Mouse (Mus musculus) kidney, embryonic 14.5 days (tissue): Measurements from ENCODE around the gene Ift46. TPM values are rescaled to one million over a fixed set of nuclear protein-coding genes. Genes with fewer than 3 reads are reported as not detected.
A peak's percentile ranks its signal among the peaks of the same experiment; 100 is the strongest.

Source experiments
- ATAC-seq: fragments of 200-750 bp; cut with Nextera tagmentation; 2 replicates; pipeline ENCODE4 v1.8.0; 2017; ENCODE audit warnings: moderate number of reproducible peaks, mild to moderate bottlenecking, moderate TSS enrichment, moderate library complexity; ENCODE audit not compliant: low FRiP score, low TSS enrichment
- H3K27ac ChIP-seq: fragments of 300-500 bp; sonication (generic); 2 replicates; pipeline ENCODE4 v1.5.1; 2014; ENCODE audit warnings: low read depth, mild to moderate bottlenecking, low read length, moderate library complexity, mixed read lengths
- H3K27me3 ChIP-seq: fragments of 300-500 bp; sonication (generic); 2 replicates; pipeline ENCODE4 v1.6.1; 2014; ENCODE audit warnings: mild to moderate bottlenecking, low read length; ENCODE audit not compliant: control insufficient read depth, insufficient read depth
- H3K36me3 ChIP-seq: fragments of 300-500 bp; sonication (generic); 2 replicates; pipeline ENCODE4 v1.6.1; 2014; ENCODE audit warnings: low read length, mixed read lengths; ENCODE audit not compliant: control insufficient read depth, insufficient read depth
- H3K4me1 ChIP-seq: fragments of 300-500 bp; sonication (generic); 2 replicates; pipeline ENCODE4 v1.6.1; 2014; ENCODE audit warnings: low read length, mixed read lengths; ENCODE audit not compliant: control insufficient read depth, insufficient read depth
- H3K4me2 ChIP-seq: fragments of 300-500 bp; sonication (generic); replicated peaks from 2 replicates; pipeline ENCODE4 v1.6.1; 2014; ENCODE audit warnings: low read depth, mild to moderate bottlenecking, low read length
- H3K4me3 ChIP-seq: fragments of 300-500 bp; sonication (generic); 2 replicates; pipeline ENCODE4 v1.5.1; 2014; ENCODE audit warnings: mild to moderate bottlenecking, low read length
- H3K9ac ChIP-seq: fragments of 300-500 bp; sonication (generic); 2 replicates; pipeline ENCODE4 v1.6.1; 2014; ENCODE audit warnings: low read depth, mild to moderate bottlenecking, low read length, moderate library complexity
- H3K9me3 ChIP-seq: fragments of 300-500 bp; sonication (generic); 2 replicates; pipeline ENCODE4 v1.6.1; 2016; ENCODE audit warnings: low read length; ENCODE audit not compliant: control insufficient read depth
- WGBS: fragments of 180-500 bp; shearing (Covaris S2); extraction: QIAGEN DNeasy Blood & Tissue Kit; methylation state at CpG from one replicate; pipeline ENCODE4 v1.1.7; 2014; 5-methylcytosine and 5-hydroxymethylcytosine counted together
- polyA plus RNA-seq: library from polyadenylated mRNA; unstranded; fragments of >200 nt; fragmentation: Nextera tagmentation; extraction: Ambion mirVana; gene quantifications from 2 replicates; pipeline ENCODE4 v1.2.1, GENCODE M21; 2014

The Ift46 gene
- polyA plus RNA-seq, 1 experiment from 2014 or later: 122 TPM

GRCm38 (mm10) chr9:44733671-44734523 is 33.8 kb upstream of the Ift46 start:
- Histone ChIP-seq H3K4me3 (peak overlapping the region; percentile 64), H3K27ac (peak overlapping the region; percentile 82), H3K9me3 (no peaks in the 10 kb centered on the region), H3K36me3 (no peaks in the 10 kb centered on the region), H3K9ac (peak overlapping the region; percentile 67), H3K27me3 (no peaks in the 10 kb centered on the region), H3K4me1 (peaks cover 21% of the 10 kb centered on the region; the same call in 1 of the 2 replicates), H3K4me2 (peak overlapping the region; percentile 97)
- peak; percentile 22; the same call in 1 of the 2 replicates for ATAC-seq
- 1% methylated on average over 78 of the region's 79 CpGs for WGBS

GRCm38 (mm10) chr9:44734524-44735494 is 32.9 kb upstream of the Ift46 start, which contains the start of gene Phldb1:
TSS of gene Phldb1 (minus strand) at chr9:44735198.
- H3K36me3 ChIP-seq: no peaks in the 10 kb centered on the region
- WGBS: 2% methylated on average over 46 of the region's 47 CpGs
- peaks cover 21% of the 10 kb centered on the region; the same call in 1 of the 2 replicates for H3K4me1 ChIP-seq

GRCm38 (mm10) chr9:44735886-44736285 is 31.8 kb upstream of the Ift46 start:
- no peak overlapping the region for H3K9ac ChIP-seq
- no peak for ATAC-seq
- H3K27me3 ChIP-seq: no peaks in the 10 kb centered on the region
- 73% methylated on average over 6 of the region's 6 CpGs for WGBS
- no peaks in the 10 kb centered on the region for H3K36me3 ChIP-seq
- no peak overlapping the region for H3K4me3 ChIP-seq
- H3K4me1 ChIP-seq: peaks cover 21% of the 10 kb centered on the region; the same call in 1 of the 2 replicates
- H3K9me3 ChIP-seq: 0 out of 2 replicates have a peak, but pooled peaks cover 2% of the 10 kb centered on the region
- H3K27ac ChIP-seq: peak overlapping the region; percentile 82
- no peak overlapping the region for H3K4me2 ChIP-seq

More at GRCm38 (mm10) chr9:44734524-44735494, 32.9 kb upstream of the Ift46 start, which contains the start of gene Phldb1:
- peak; percentile 83 for ATAC-seq
- peak within 1 kb of the TSS; percentile 64 for H3K4me3 ChIP-seq
- H3K27ac ChIP-seq: peak within 1 kb of the TSS; percentile 82
- peak within 1 kb of the TSS; percentile 97 for H3K4me2 ChIP-seq
- no peaks in the 10 kb centered on the region for H3K27me3 ChIP-seq
- 0 out of 2 replicates have a peak, but pooled peaks cover 2% of the 10 kb centered on the region for H3K9me3 ChIP-seq
- peak within 1 kb of the TSS; percentile 67 for H3K9ac ChIP-seq

- no peaks in the 10 kb centered on the region for H3K36me3 ChIP-seq
- peaks cover 21% of the 10 kb centered on the region; the same call in 1 of the 2 replicates for H3K4me1 ChIP-seq
- 59% methylated on average over 2 of the region's 2 CpGs for WGBS
- no peaks in the 10 kb centered on the region for H3K27me3 ChIP-seq
- H3K4me2 ChIP-seq: no peak overlapping the region
- no peak for ATAC-seq
- H3K4me3 ChIP-seq: no peak overlapping the region
- peak overlapping the region; percentile 82; the same call in 1 of the 2 replicates for H3K27ac ChIP-seq
- H3K9ac ChIP-seq: no peak overlapping the region
- H3K9me3 ChIP-seq: 0 out of 2 replicates have a peak, but pooled peaks cover 2% of the 10 kb centered on the region
Observed at GRCm38 (mm10) chr9:44736301-44736700, 31.4 kb upstream of the Ift46 start.

- Histone ChIP-seq H3K9me3 (0 out of 2 replicates have a peak, but pooled peaks cover 2% of the 10 kb centered on the region), H3K9ac (no peak overlapping the region), H3K4me2 (no peak overlapping the region), H3K4me1 (peaks cover 21% of the 10 kb centered on the region; the same call in 1 of the 2 replicates), H3K27me3 (no peaks in the 10 kb centered on the region), H3K36me3 (peaks cover 2% of the 10 kb centered on the region; the same call in 1 of the 2 replicates), H3K4me3 (no peak overlapping the region), H3K27ac (peak overlapping the region; percentile 60)
- peak; percentile 26; the same call in 1 of the 2 replicates for ATAC-seq
- 19% methylated on average over 8 of the region's 8 CpGs for WGBS
Observed at GRCm38 (mm10) chr9:44737240-44737949, 30.3 kb upstream of the Ift46 start.

GRCm38 (mm10) chr9:44740663-44741192 is 27.0 kb upstream of the Ift46 start:
- peaks cover 35% of the 10 kb centered on the region for H3K36me3 ChIP-seq

GRCm38 (mm10) chr9:44745371-44745770 is 22.3 kb upstream of the Ift46 start:
- Histone ChIP-seq H3K9me3 (no peaks in the 10 kb centered on the region), H3K4me3 (no peak overlapping the region), H3K27me3 (no peaks in the 10 kb centered on the region), H3K27ac (no peak overlapping the region), H3K9ac (no peak overlapping the region), H3K4me1 (no peaks in the 10 kb centered on the region), H3K36me3 (peaks cover 74% of the 10 kb centered on the region), H3K4me2 (no peak overlapping the region)
- 91% methylated on average over 7 of the region's 7 CpGs for WGBS
- ATAC-seq: no peak

More at GRCm38 (mm10) chr9:44740663-44741192, 27.0 kb upstream of the Ift46 start:
- 96% methylated on average over 1 of the region's 1 CpGs for WGBS
- Histone ChIP-seq H3K4me3 (no peak overlapping the region), H3K27me3 (no peaks in the 10 kb centered on the region), H3K9ac (no peak overlapping the region), H3K9me3 (0 out of 2 replicates have a peak, but pooled peaks cover 2% of the 10 kb centered on the region), H3K4me1 (peaks cover 10% of the 10 kb centered on the region; the same call in 1 of the 2 replicates), H3K27ac (no peak overlapping the region), H3K4me2 (no peak overlapping the region)
- ATAC-seq: no peak

- Histone ChIP-seq H3K4me2 (no peak overlapping the region), H3K4me3 (no peak overlapping the region), H3K27me3 (no peaks in the 10 kb centered on the region), H3K36me3 (peaks cover 87% of the 10 kb centered on the region), H3K9ac (no peak overlapping the region), H3K4me1 (no peaks in the 10 kb centered on the region), H3K27ac (no peak overlapping the region), H3K9me3 (no peaks in the 10 kb centered on the region)
- WGBS: 66% methylated on average over 3 of the region's 3 CpGs
- no peak for ATAC-seq
Observed at GRCm38 (mm10) chr9:44746666-44747065, 21.0 kb upstream of the Ift46 start.
